Mouse (Mus musculus): ENCODE data around the gene Sv2c. TPM values are rescaled to one million over a fixed set of nuclear protein-coding genes. Genes with fewer than 3 reads are reported as not detected.
"Not testable (repeated sequence)": the region's sequence is repeated elsewhere in the genome, so short reads cannot be mapped to it uniquely, and the experiment has no call there.

Gene Sv2c
- polyA plus RNA-seq, 1 experiment from 2014 or later, result 0.75 TPM

- Histone ChIP-seq H3K4me1 (peaks cover 12% of the 10 kb centered on the region; the same call in 1 of the 2 replicates), H3K4me3 (no peak overlapping the region), H3K27ac (no peak overlapping the region), H3K27me3 (ENCODE audit: low read depth, poor library complexity, severe bottlenecking) (peaks cover 4% of the 10 kb centered on the region; the same call in 1 of the 2 replicates), H3K36me3 (no peaks in the 10 kb centered on the region), H3K9me3 (replicated peaks) (no peaks in the 10 kb centered on the region)
- no peak for DNase-seq (ENCODE audit: low spot score)
- 88% methylated on average over 5 of the region's 5 CpGs for WGBS
These were observed 145.2 kb downstream of the Sv2c start for GRCm38 (mm10) chr13:95987147-95987546.

GRCm38 (mm10) chr13:95986375-95986774 is 146.0 kb downstream of the Sv2c start:
- H3K9me3 ChIP-seq (replicated peaks), result no peaks in the 10 kb centered on the region
- H3K27me3 ChIP-seq (ENCODE audit: low read depth, poor library complexity, severe bottlenecking), result peaks cover 4% of the 10 kb centered on the region; the same call in 1 of the 2 replicates
- H3K4me1 ChIP-seq, result peaks cover 12% of the 10 kb centered on the region; the same call in 1 of the 2 replicates
- DNase-seq (ENCODE audit: low spot score), result no peak
- no peak overlapping the region for H3K4me3 ChIP-seq
- H3K27ac ChIP-seq, result no peak overlapping the region
- 71% methylated on average over 13 of the region's 13 CpGs for WGBS
- H3K36me3 ChIP-seq, result no peaks in the 10 kb centered on the region

GRCm38 (mm10) chr13:95975225-95975624 is 157.2 kb downstream of the Sv2c start:
- 82% methylated on average over 10 of the region's 10 CpGs for WGBS
- no peak overlapping the region for H3K27ac ChIP-seq

GRCm38 (mm10) chr13:95974106-95974505 is 158.3 kb downstream of the Sv2c start:
- 93% methylated on average over 11 of the region's 11 CpGs for WGBS
- H3K27ac ChIP-seq, result no peak overlapping the region

More at GRCm38 (mm10) chr13:95975225-95975624, 157.2 kb downstream of the Sv2c start:
- H3K36me3 ChIP-seq, result no peaks in the 10 kb centered on the region
- no peak for DNase-seq (ENCODE audit: low spot score)
- H3K27me3 ChIP-seq (ENCODE audit: low read depth, poor library complexity, severe bottlenecking), result no peaks in the 10 kb centered on the region
- no peaks in the 10 kb centered on the region for H3K4me1 ChIP-seq
- H3K4me3 ChIP-seq, result no peak overlapping the region
- H3K9me3 ChIP-seq (replicated peaks), result no peaks in the 10 kb centered on the region

GRCm38 (mm10) chr13:95973368-95973958 is 158.9 kb downstream of the Sv2c start:
- peak; percentile 82 for DNase-seq (ENCODE audit: low spot score)
- 58% methylated on average over 11 of the region's 11 CpGs for WGBS
- H3K9me3 ChIP-seq (replicated peaks), result no peaks in the 10 kb centered on the region
- H3K4me1 ChIP-seq, result no peaks in the 10 kb centered on the region
- H3K4me3 ChIP-seq, result no peak overlapping the region
- no peaks in the 10 kb centered on the region for H3K36me3 ChIP-seq
- H3K27me3 ChIP-seq (ENCODE audit: low read depth, poor library complexity, severe bottlenecking), result no peaks in the 10 kb centered on the region
- H3K27ac ChIP-seq, result no peak overlapping the region

More at GRCm38 (mm10) chr13:95974106-95974505, 158.3 kb downstream of the Sv2c start:
- H3K9me3 ChIP-seq (replicated peaks), result no peaks in the 10 kb centered on the region
- H3K4me3 ChIP-seq, result no peak overlapping the region
- H3K4me1 ChIP-seq, result no peaks in the 10 kb centered on the region
- DNase-seq (ENCODE audit: low spot score), result no peak
- H3K27me3 ChIP-seq (ENCODE audit: low read depth, poor library complexity, severe bottlenecking), result no peaks in the 10 kb centered on the region
- H3K36me3 ChIP-seq, result no peaks in the 10 kb centered on the region

GRCm38 (mm10) chr13:95968031-95968430 is 164.3 kb downstream of the Sv2c start:
- H3K27me3 ChIP-seq (ENCODE audit: low read depth, poor library complexity, severe bottlenecking); H3K4me1 ChIP-seq; H3K9me3 ChIP-seq (replicated peaks); H3K4me3 ChIP-seq; H3K36me3 ChIP-seq; DNase-seq (ENCODE audit: low spot score); H3K27ac ChIP-seq: not testable (repeated sequence)
- 81% methylated on average over 2 of the region's 2 CpGs for WGBS

GRCm38 (mm10) chr13:95966791-95967190 is 165.6 kb downstream of the Sv2c start:
- Histone ChIP-seq H3K27ac (no peak overlapping the region), H3K4me3 (no peak overlapping the region), H3K36me3 (no peaks in the 10 kb centered on the region), H3K27me3 (ENCODE audit: low read depth, poor library complexity, severe bottlenecking) (peaks cover 10% of the 10 kb centered on the region), H3K4me1 (peaks cover 3% of the 10 kb centered on the region), H3K9me3 (replicated peaks) (no peaks in the 10 kb centered on the region)
- WGBS, result 86% methylated on average over 6 of the region's 6 CpGs
- DNase-seq (ENCODE audit: low spot score), result no peak

- H3K27ac ChIP-seq, result no peak overlapping the region
- DNase-seq (ENCODE audit: low spot score), result no peak
- WGBS, result 80% methylated on average over 6 of the region's 6 CpGs
- no peaks in the 10 kb centered on the region for H3K36me3 ChIP-seq
- H3K9me3 ChIP-seq (replicated peaks), result no peaks in the 10 kb centered on the region
- no peak overlapping the region for H3K4me3 ChIP-seq
- H3K4me1 ChIP-seq, result peaks cover 13% of the 10 kb centered on the region
- H3K27me3 ChIP-seq (ENCODE audit: low read depth, poor library complexity, severe bottlenecking), result peaks cover 11% of the 10 kb centered on the region
These were observed 166.8 kb downstream of the Sv2c start for GRCm38 (mm10) chr13:95965596-95965995.

GRCm38 (mm10) chr13:95965162-95965561 is 167.2 kb downstream of the Sv2c start:
- Histone ChIP-seq H3K4me3 (no peak overlapping the region), H3K27ac (no peak overlapping the region), H3K36me3 (no peaks in the 10 kb centered on the region), H3K9me3 (replicated peaks) (no peaks in the 10 kb centered on the region), H3K27me3 (ENCODE audit: low read depth, poor library complexity, severe bottlenecking) (peaks cover 11% of the 10 kb centered on the region), H3K4me1 (peaks cover 17% of the 10 kb centered on the region)
- no peak for DNase-seq (ENCODE audit: low spot score)
- WGBS, result 65% methylated on average over 10 of the region's 10 CpGs

- no peaks in the 10 kb centered on the region for H3K9me3 ChIP-seq (replicated peaks)
- no peaks in the 10 kb centered on the region for H3K36me3 ChIP-seq
- H3K4me1 ChIP-seq, result peaks cover 24% of the 10 kb centered on the region
- H3K4me3 ChIP-seq, result no peak overlapping the region
- no peak overlapping the region for H3K27ac ChIP-seq
- WGBS, result 77% methylated on average over 8 of the region's 8 CpGs
- DNase-seq (ENCODE audit: low spot score), result no peak
- H3K27me3 ChIP-seq (ENCODE audit: low read depth, poor library complexity, severe bottlenecking), result peaks cover 11% of the 10 kb centered on the region
These were observed 168.2 kb downstream of the Sv2c start for GRCm38 (mm10) chr13:95964226-95964625.

- DNase-seq (ENCODE audit: low spot score), result no peak
- Histone ChIP-seq H3K4me3 (no peak overlapping the region), H3K27me3 (ENCODE audit: low read depth, poor library complexity, severe bottlenecking) (peaks cover 11% of the 10 kb centered on the region), H3K4me1 (peaks cover 24% of the 10 kb centered on the region), H3K9me3 (replicated peaks) (no peaks in the 10 kb centered on the region), H3K36me3 (no peaks in the 10 kb centered on the region), H3K27ac (no peak overlapping the region)
- 84% methylated on average over 1 of the region's 1 CpGs for WGBS
These were observed 168.7 kb downstream of the Sv2c start for GRCm38 (mm10) chr13:95963671-95964070.

GRCm38 (mm10) chr13:95961905-95962304 is 170.5 kb downstream of the Sv2c start:
- no peaks in the 10 kb centered on the region for H3K36me3 ChIP-seq
- H3K27me3 ChIP-seq (ENCODE audit: low read depth, poor library complexity, severe bottlenecking), result peaks cover 11% of the 10 kb centered on the region
- H3K4me1 ChIP-seq, result peaks cover 24% of the 10 kb centered on the region
- H3K4me3 ChIP-seq, result peak overlapping the region; percentile 49; the same call in 1 of the 2 replicates
- H3K9me3 ChIP-seq (replicated peaks), result no peaks in the 10 kb centered on the region
- DNase-seq (ENCODE audit: low spot score), result no peak
- 40% methylated on average over 7 of the region's 7 CpGs for WGBS
- no peak overlapping the region for H3K27ac ChIP-seq

- H3K4me1 ChIP-seq, result peaks cover 24% of the 10 kb centered on the region
These were observed 171.1 kb downstream of the Sv2c start for GRCm38 (mm10) chr13:95961191-95961791.

More at GRCm38 (mm10) chr13:95961191-95961791, 171.1 kb downstream of the Sv2c start:
- no peaks in the 10 kb centered on the region for H3K36me3 ChIP-seq
- H3K27ac ChIP-seq, result peak overlapping the region; percentile 37; the same call in 1 of the 2 replicates
- peak overlapping the region; percentile 49 for H3K4me3 ChIP-seq
- 25% methylated on average over 29 of the region's 29 CpGs for WGBS
- peaks cover 11% of the 10 kb centered on the region for H3K27me3 ChIP-seq (ENCODE audit: low read depth, poor library complexity, severe bottlenecking)
- H3K9me3 ChIP-seq (replicated peaks), result no peaks in the 10 kb centered on the region
- DNase-seq (ENCODE audit: low spot score), result peak; percentile 60
